Mouse (Mus musculus): ENCODE data around the gene Hdac11. TPM values are rescaled to one million over a fixed set of nuclear protein-coding genes. Genes with fewer than 3 reads are reported as not detected.

The Hdac11 gene
- polyA plus RNA-seq, 1 experiment from 2014 or later, result 9.0 TPM

- Histone ChIP-seq H3K9ac (ENCODE audit: low read depth, low read length) (no peak overlapping the region), H3K4me3 (ENCODE audit: low read length) (peak overlapping the region; percentile 14; the same call in 1 of the 2 replicates), H3K27me3 (replicated peaks; ENCODE audit: control insufficient read depth, insufficient read depth, low read length) (no peaks in the 10 kb centered on the region), H3K27ac (ENCODE audit: low read length) (no peak overlapping the region), H3K4me1 (ENCODE audit: control insufficient read depth, insufficient read depth, low read length) (peaks cover 12% of the 10 kb centered on the region), H3K9me3 (ENCODE audit: control insufficient read depth, low read length) (0 out of 2 replicates have a peak, but pooled peaks cover 2% of the 10 kb centered on the region), H3K4me2 (ENCODE audit: low read depth, low read length) (peak overlapping the region; percentile 13), H3K36me3 (ENCODE audit: control insufficient read depth, insufficient read depth, low read length) (no peaks in the 10 kb centered on the region)
- 5% methylated on average over 10 of the region's 10 CpGs for WGBS
- ATAC-seq, result no peak
Observed at GRCm38 (mm10) chr6:91153549-91154064, 2.9 kb upstream of the Hdac11 start.

- Histone ChIP-seq H3K36me3 (ENCODE audit: control insufficient read depth, insufficient read depth, low read length) (no peaks in the 10 kb centered on the region), H3K27ac (ENCODE audit: low read length) (no peak overlapping the region), H3K4me1 (ENCODE audit: control insufficient read depth, insufficient read depth, low read length) (peaks cover 12% of the 10 kb centered on the region), H3K9ac (ENCODE audit: low read depth, low read length) (no peak overlapping the region), H3K27me3 (replicated peaks; ENCODE audit: control insufficient read depth, insufficient read depth, low read length) (no peaks in the 10 kb centered on the region), H3K4me3 (ENCODE audit: low read length) (no peak overlapping the region), H3K9me3 (ENCODE audit: control insufficient read depth, low read length) (0 out of 2 replicates have a peak, but pooled peaks cover 2% of the 10 kb centered on the region), H3K4me2 (ENCODE audit: low read depth, low read length) (no peak overlapping the region)
- WGBS, result 55% methylated on average over 4 of the region's 4 CpGs
- ATAC-seq, result no peak
Observed at GRCm38 (mm10) chr6:91154685-91155084, 1.8 kb upstream of the Hdac11 start.

- Histone ChIP-seq H3K9ac (ENCODE audit: low read depth, low read length) (no peak overlapping the region), H3K4me1 (ENCODE audit: control insufficient read depth, insufficient read depth, low read length) (peaks cover 12% of the 10 kb centered on the region), H3K36me3 (ENCODE audit: control insufficient read depth, insufficient read depth, low read length) (no peaks in the 10 kb centered on the region), H3K27me3 (replicated peaks; ENCODE audit: control insufficient read depth, insufficient read depth, low read length) (no peaks in the 10 kb centered on the region), H3K9me3 (ENCODE audit: control insufficient read depth, low read length) (0 out of 2 replicates have a peak, but pooled peaks cover 2% of the 10 kb centered on the region), H3K27ac (ENCODE audit: low read length) (peak overlapping the region; percentile 55), H3K4me3 (ENCODE audit: low read length) (no peak overlapping the region), H3K4me2 (ENCODE audit: low read depth, low read length) (no peak overlapping the region)
- no peak for ATAC-seq
- WGBS, result 45% methylated on average over 3 of the region's 3 CpGs
Observed at GRCm38 (mm10) chr6:91155286-91155685, 1.2 kb upstream of the Hdac11 start.

GRCm38 (mm10) chr6:91156062-91156461 is 403 bp upstream of the Hdac11 start:
- ATAC-seq, result no peak
- H3K4me2 ChIP-seq (ENCODE audit: low read depth, low read length), result peak overlapping the region; percentile 85
- peak overlapping the region; percentile 56 for H3K4me3 ChIP-seq (ENCODE audit: low read length)
- H3K9me3 ChIP-seq (ENCODE audit: control insufficient read depth, low read length), result no peaks in the 10 kb centered on the region
- H3K27me3 ChIP-seq (replicated peaks; ENCODE audit: control insufficient read depth, insufficient read depth, low read length), result no peaks in the 10 kb centered on the region
- no peaks in the 10 kb centered on the region for H3K36me3 ChIP-seq (ENCODE audit: control insufficient read depth, insufficient read depth, low read length)
- H3K9ac ChIP-seq (ENCODE audit: low read depth, low read length), result no peak overlapping the region
- 14% methylated on average over 4 of the region's 4 CpGs for WGBS
- peaks cover 12% of the 10 kb centered on the region for H3K4me1 ChIP-seq (ENCODE audit: control insufficient read depth, insufficient read depth, low read length)
- H3K27ac ChIP-seq (ENCODE audit: low read length), result no peak overlapping the region; the same call in 1 of the 2 replicates

GRCm38 (mm10) chr6:91157237-91157570 is 739 bp downstream of the Hdac11 start:
- Histone ChIP-seq H3K36me3 (ENCODE audit: control insufficient read depth, insufficient read depth, low read length) (no peaks in the 10 kb centered on the region), H3K27me3 (replicated peaks; ENCODE audit: control insufficient read depth, insufficient read depth, low read length) (no peaks in the 10 kb centered on the region), H3K9ac (ENCODE audit: low read depth, low read length) (peak overlapping the region; percentile 78), H3K27ac (ENCODE audit: low read length) (peak overlapping the region; percentile 60; the same call in 1 of the 2 replicates), H3K4me3 (ENCODE audit: low read length) (peak overlapping the region; percentile 56), H3K9me3 (ENCODE audit: control insufficient read depth, low read length) (no peaks in the 10 kb centered on the region), H3K4me1 (ENCODE audit: control insufficient read depth, insufficient read depth, low read length) (peaks cover 12% of the 10 kb centered on the region), H3K4me2 (ENCODE audit: low read depth, low read length) (peak overlapping the region; percentile 85)
- ATAC-seq, result no peak
- WGBS, result 28% methylated on average over 5 of the region's 6 CpGs

- no peak overlapping the region for H3K9ac ChIP-seq (ENCODE audit: low read depth, low read length)
- no peak overlapping the region for H3K4me3 ChIP-seq (ENCODE audit: low read length)
- H3K27ac ChIP-seq (ENCODE audit: low read length), result no peak overlapping the region
Observed at GRCm38 (mm10) chr6:91159047-91159446, 2.6 kb downstream of the Hdac11 start.

GRCm38 (mm10) chr6:91160399-91160798 is 3.9 kb downstream of the Hdac11 start:
- ATAC-seq, result no peak
- peaks cover 12% of the 10 kb centered on the region for H3K4me1 ChIP-seq (ENCODE audit: control insufficient read depth, insufficient read depth, low read length)
- WGBS, result 42% methylated on average over 3 of the region's 3 CpGs
- no peak overlapping the region for H3K4me2 ChIP-seq (ENCODE audit: low read depth, low read length)
- H3K9ac ChIP-seq (ENCODE audit: low read depth, low read length), result no peak overlapping the region
- H3K27ac ChIP-seq (ENCODE audit: low read length), result peak overlapping the region; percentile 9; the same call in 1 of the 2 replicates
- H3K9me3 ChIP-seq (ENCODE audit: control insufficient read depth, low read length), result no peaks in the 10 kb centered on the region
- H3K27me3 ChIP-seq (replicated peaks; ENCODE audit: control insufficient read depth, insufficient read depth, low read length), result no peaks in the 10 kb centered on the region
- no peaks in the 10 kb centered on the region for H3K36me3 ChIP-seq (ENCODE audit: control insufficient read depth, insufficient read depth, low read length)
- H3K4me3 ChIP-seq (ENCODE audit: low read length), result no peak overlapping the region

More at GRCm38 (mm10) chr6:91159047-91159446, 2.6 kb downstream of the Hdac11 start:
- Histone ChIP-seq H3K4me1 (ENCODE audit: control insufficient read depth, insufficient read depth, low read length) (peaks cover 12% of the 10 kb centered on the region), H3K36me3 (ENCODE audit: control insufficient read depth, insufficient read depth, low read length) (no peaks in the 10 kb centered on the region), H3K9me3 (ENCODE audit: control insufficient read depth, low read length) (no peaks in the 10 kb centered on the region), H3K27me3 (replicated peaks; ENCODE audit: control insufficient read depth, insufficient read depth, low read length) (no peaks in the 10 kb centered on the region), H3K4me2 (ENCODE audit: low read depth, low read length) (no peak overlapping the region)
- 87% methylated on average over 9 of the region's 9 CpGs for WGBS
- no peak for ATAC-seq

- 57% methylated on average over 2 of the region's 2 CpGs for whole genome bisulfite sequencing
- Histone ChIP-seq H3K36me3 (ENCODE audit: control insufficient read depth, insufficient read depth, low read length) (no peaks in the 10 kb centered on the region), H3K27me3 (replicated peaks; ENCODE audit: control insufficient read depth, insufficient read depth, low read length) (no peaks in the 10 kb centered on the region), H3K9ac (ENCODE audit: low read depth, low read length) (no peak overlapping the region), H3K4me3 (ENCODE audit: low read length) (no peak overlapping the region), H3K9me3 (ENCODE audit: control insufficient read depth, low read length) (no peaks in the 10 kb centered on the region), H3K4me1 (ENCODE audit: control insufficient read depth, insufficient read depth, low read length) (peaks cover 8% of the 10 kb centered on the region), H3K27ac (ENCODE audit: low read length) (no peak overlapping the region), H3K4me2 (ENCODE audit: low read depth, low read length) (no peak overlapping the region)
- no peak for ATAC-seq
Observed at GRCm38 (mm10) chr6:91160976-91161375, 4.5 kb downstream of the Hdac11 start.

- H3K27me3 ChIP-seq (replicated peaks; ENCODE audit: control insufficient read depth, insufficient read depth, low read length), result no peaks in the 10 kb centered on the region
- H3K4me3 ChIP-seq (ENCODE audit: low read length), result no peak overlapping the region
- H3K4me2 ChIP-seq (ENCODE audit: low read depth, low read length), result no peak overlapping the region
- peaks cover 3% of the 10 kb centered on the region for H3K4me1 ChIP-seq (ENCODE audit: control insufficient read depth, insufficient read depth, low read length)
- H3K27ac ChIP-seq (ENCODE audit: low read length), result no peak overlapping the region
- ATAC-seq, result no peak
- H3K9ac ChIP-seq (ENCODE audit: low read depth, low read length), result no peak overlapping the region
- no peaks in the 10 kb centered on the region for H3K9me3 ChIP-seq (ENCODE audit: control insufficient read depth, low read length)
- no peaks in the 10 kb centered on the region for H3K36me3 ChIP-seq (ENCODE audit: control insufficient read depth, insufficient read depth, low read length)
- 82% methylated on average over 6 of the region's 6 CpGs for WGBS
Observed at GRCm38 (mm10) chr6:91161506-91162235, 5.2 kb downstream of the Hdac11 start.
